Comparison of ENCODE assay signal across 11 mouse cellular contexts in genomic region chr15:84940102-84940501, GRCm38 (mm10). TPM values are rescaled to one million over a fixed set of nuclear protein-coding genes. Genes with fewer than 3 reads are reported as not detected.
DNase-seq lines count a peak whose midpoint lies in the region; ATAC-seq and TF ChIP-seq lines count a peak whose summit lies in the region.
"Had no signal": no experiment of that assay in that cellular context is flagged by ENCODE, and none has a peak within 500 bp of the region (broad histone marks: within the 10 kb centered on the region; RNA-seq: fewer than 3 reads in every experiment).

No protein-coding gene starts in this region.

- H3K36me3 ChIP-seq in kidney, adult 2 months (ENCODE audit: control insufficient read depth, insufficient read depth, low read length), result peaks cover 2% of the 10 kb centered on the region
- H3K36me3 ChIP-seq in lung, embryonic 16.5 days (ENCODE audit: control insufficient read depth, insufficient read depth, low read length), result peaks cover 55% of the 10 kb centered on the region

- TF ChIP-seq POLR2A in kidney, adult 2 months (IDR thresholded peaks at IDR 0.05; ENCODE audit: low read depth, low read length), result no peak
- TF ChIP-seq POLR2A in cerebellum, adult 2 months (IDR thresholded peaks at IDR 0.05; ENCODE audit: borderline replicate concordance, insufficient read depth, low read length), result no peak

- TF ChIP-seq CTCF in kidney, adult 2 months (conservative IDR thresholded peaks at IDR 0.05; ENCODE audit: insufficient read depth, insufficient read length, low read depth, low read length), result no peak
- no peak for TF ChIP-seq CTCF in cerebellum, adult 2 months (IDR thresholded peaks at IDR 0.05; ENCODE audit: borderline replicate concordance, insufficient read depth, low read depth, low read length)

- H3K4me2 ChIP-seq in lung, embryonic 16.5 days (ENCODE audit: low read depth, low read length), result no peak overlapping the region
- H3K4me2 ChIP-seq: intestine, embryonic 15.5 days had no signal

- H3K9ac ChIP-seq in lung, embryonic 16.5 days (ENCODE audit: low read length), result no peak overlapping the region
- H3K9ac ChIP-seq: intestine, embryonic 15.5 days; liver, postnatal 0 days had no signal

- no peaks in the 10 kb centered on the region for H3K9me3 ChIP-seq in lung, embryonic 16.5 days (ENCODE audit: control insufficient read depth, low read length)
- H3K9me3 ChIP-seq: intestine, embryonic 15.5 days had no signal

- 34% methylated on average over 12 of the region's 12 CpGs for WGBS in kidney, adult 2 months
- 50% methylated on average over 12 of the region's 12 CpGs for WGBS in lung, embryonic 16.5 days
- WGBS in cerebellum, adult 2 months, result 50% methylated on average over 12 of the region's 12 CpGs

- no peak overlapping the region for H3K27ac ChIP-seq in kidney, adult 2 months (ENCODE audit: insufficient read depth, low read depth, low read length)
- no peak overlapping the region for H3K27ac ChIP-seq in lung, embryonic 16.5 days (ENCODE audit: low read length)
- no peak overlapping the region for H3K27ac ChIP-seq in cerebellum, adult 2 months (ENCODE audit: insufficient read depth, low read length)
- H3K27ac ChIP-seq: intestine, embryonic 15.5 days had no signal

- H3K4me3 ChIP-seq in kidney, adult 2 months (ENCODE audit: insufficient read depth, low read depth, low read length), result no peak overlapping the region
- H3K4me3 ChIP-seq in lung, embryonic 16.5 days (ENCODE audit: low read length), result no peak overlapping the region
- H3K4me3 ChIP-seq in cerebellum, adult 2 months (replicated peaks; ENCODE audit: insufficient read depth, low read depth, low read length), result no peak overlapping the region
- H3K4me3 ChIP-seq: intestine, embryonic 15.5 days had no signal

- no peaks in the 10 kb centered on the region for H3K27me3 ChIP-seq in kidney, adult 2 months (replicated peaks; ENCODE audit: control insufficient read depth, insufficient read depth, low read length)
- H3K27me3 ChIP-seq in lung, embryonic 16.5 days (ENCODE audit: control insufficient read depth, insufficient read depth, low read depth, low read length), result no peaks in the 10 kb centered on the region
- no peaks in the 10 kb centered on the region for H3K27me3 ChIP-seq in cerebellum, adult 2 months (ENCODE audit: control insufficient read depth, insufficient read depth, low read length)
- H3K27me3 ChIP-seq: intestine, embryonic 15.5 days had no signal

- 0 out of 2 replicates have a peak, but pooled peaks cover 3% of the 10 kb centered on the region for H3K4me1 ChIP-seq in kidney, adult 2 months (ENCODE audit: control insufficient read depth, insufficient read depth, low read length)
- no peaks in the 10 kb centered on the region for H3K4me1 ChIP-seq in lung, embryonic 16.5 days (replicated peaks; ENCODE audit: control insufficient read depth, insufficient read depth, low read length)
- no peaks in the 10 kb centered on the region; the same call in 1 of the 2 replicates for H3K4me1 ChIP-seq in cerebellum, adult 2 months (ENCODE audit: control insufficient read depth, insufficient read depth, low read length)
- H3K4me1 ChIP-seq: intestine, embryonic 15.5 days had no signal

- ATAC-seq in lung, embryonic 16.5 days (ENCODE audit: low read depth), result peak; percentile 29; the same call in 1 of the 2 replicates
- ATAC-seq: intestine, embryonic 15.5 days; liver, postnatal 0 days had no signal

- peak; percentile 50 for DNase-seq in adrenal gland, adult 2 months
- DNase-seq in adrenal gland, adult 8-10 months, result no peak
- DNase-seq in embryo, embryonic 10 days (ENCODE audit: low spot score), result peak; percentile 45
- DNase-seq in kidney, adult 2 months, result peak; percentile 89
- no peak for DNase-seq in ovary, adult 18-20 months (ENCODE audit: low spot score)
- DNase-seq in cerebellum, adult 2 months, result no peak
- DNase-seq in left cerebral cortex, adult 8-10 months (ENCODE audit: low spot score in 2 of 2), result no peak
- DNase-seq: cerebellum, adult 8-10 months; liver, postnatal 0 days had no signal

RNA-seq across cellular contexts. Expression of gene Nup50, which starts 16.9 kb away (rescaled TPM):
- 10 to 100 TPM; 31.8 to 44.1 TPM for total RNA-seq in adrenal gland, adult 2 months (2021)
- 6.0 and 6.6 TPM in 2 replicates for polyA plus RNA-seq in adrenal gland, adult 2 months (2012; rRNA removed)
- 10 to 100 TPM; 38.0 to 43.1 (median 41.5) TPM for total RNA-seq in adrenal gland, adult 8-10 months (2022)
- 9.9 and 11.4 TPM in 2 replicates for polyA plus RNA-seq in kidney, adult 2 months (2012; rRNA removed)
- polyA plus RNA-seq in lung, embryonic 16.5 days (2015; fragmentation: Nextera tagmentation; extraction: Ambion mirVana), result 32.7 and 37.9 TPM in 2 replicates
- polyA plus RNA-seq in cerebellum, adult 2 months (2012; rRNA removed), result 17.5 and 18.9 TPM in 2 replicates
- 10 to 100 TPM; 27.8 to 30.0 (median 28.9) TPM for total RNA-seq in left cerebral cortex, adult 8-10 months (2022)

RNA-seq across cellular contexts. Expression of gene Gm29666, which starts 20.3 kb away (rescaled TPM):
- total RNA-seq in adrenal gland, adult 2 months (2021), result under 1 TPM; 0.14 to 0.17 TPM
- polyA plus RNA-seq in adrenal gland, adult 2 months (2012; rRNA removed), result 0.10 and 0.15 TPM in 2 replicates
- under 1 TPM; 0.20 to 0.55 (median 0.35) TPM for total RNA-seq in adrenal gland, adult 8-10 months (2022)
- 0.26 and 0.28 TPM in 2 replicates for polyA plus RNA-seq in kidney, adult 2 months (2012; rRNA removed)
- 0.40 and 0.50 TPM in 2 replicates for polyA plus RNA-seq in lung, embryonic 16.5 days (2015; fragmentation: Nextera tagmentation; extraction: Ambion mirVana)
- polyA plus RNA-seq in cerebellum, adult 2 months (2012; rRNA removed), result 1.9 and 2.2 TPM in 2 replicates
- total RNA-seq in left cerebral cortex, adult 8-10 months (2022), result 1 to 10 TPM; 1.4 to 1.8 (median 1.7) TPM

RNA-seq across cellular contexts. Expression of gene 5031439G07Rik, which starts 48.2 kb away (rescaled TPM):
- total RNA-seq in adrenal gland, adult 2 months (2021), result 10 to 100 TPM; 24.1 to 41.5 TPM
- polyA plus RNA-seq in adrenal gland, adult 2 months (2012; rRNA removed), result 17.7 and 18.2 TPM in 2 replicates
- total RNA-seq in adrenal gland, adult 8-10 months (2022), result 10 to 100 TPM; 36.8 to 56.2 (median 47.5) TPM
- 21.7 and 24.1 TPM in 2 replicates for polyA plus RNA-seq in kidney, adult 2 months (2012; rRNA removed)
- 5.0 and 5.6 TPM in 2 replicates for polyA plus RNA-seq in lung, embryonic 16.5 days (2015; fragmentation: Nextera tagmentation; extraction: Ambion mirVana)
- 100 and 116 TPM in 2 replicates for polyA plus RNA-seq in cerebellum, adult 2 months (2012; rRNA removed)
- 100 to 1,000 TPM; 105 to 107 (median 107) TPM for total RNA-seq in left cerebral cortex, adult 8-10 months (2022)

Comparison
In these comparisons a context has a peak if more than half of its experiments do, and no peak if none do; other contexts are left out.
1. DNase-seq: peak in adrenal gland, adult 2 months (single experiment), embryo, embryonic 10 days (single experiment) and kidney, adult 2 months (single experiment); none in adrenal gland, adult 8-10 months (single experiment), ovary, adult 18-20 months (single experiment), cerebellum, adult 2 months (0 of 2) and left cerebral cortex, adult 8-10 months (0 of 2).